Mouse (Mus musculus): Measurements from ENCODE around the gene Cd52. TPM values are rescaled to one million over a fixed set of nuclear protein-coding genes. Genes with fewer than 3 reads are reported as not detected.
A peak's percentile ranks its signal among the peaks of the same experiment; 100 is the strongest.

Gene Cd52
- polyA plus RNA-seq, 1 experiment from 2014 or later, result 7.7 TPM

DNA sequence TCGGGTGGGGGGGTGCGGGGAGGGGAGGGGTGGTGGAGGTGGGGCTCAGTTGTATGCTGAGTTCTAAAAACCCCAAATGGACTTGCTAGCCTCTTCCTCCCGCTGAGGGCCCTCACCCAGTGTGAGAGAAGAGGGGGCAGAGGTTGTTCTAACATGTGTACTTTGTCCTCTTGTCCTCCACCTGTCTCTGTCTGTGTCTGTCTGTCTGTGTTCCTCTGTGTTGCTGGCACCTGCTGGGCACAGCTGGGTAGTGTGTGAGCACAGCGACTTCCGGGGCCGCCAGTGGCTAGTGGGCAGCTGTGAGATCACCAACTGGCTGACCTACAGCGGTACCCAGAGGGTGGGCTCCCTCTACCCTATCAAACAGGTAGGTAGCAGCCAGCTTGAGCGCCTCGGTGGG is 5.9 kb downstream of the Cd52 start:
- Histone ChIP-seq H3K4me3 (no peak overlapping the region), H3K4me2 (no peak overlapping the region), H3K9ac (no peak overlapping the region), H3K27ac (replicated peaks) (no peak overlapping the region), H3K36me3 (no peaks in the 10 kb centered on the region), H3K4me1 (no peaks in the 10 kb centered on the region), H3K9me3 (peaks cover 3% of the 10 kb centered on the region; the same call in 1 of the 2 replicates), H3K27me3 (replicated peaks) (no peaks in the 10 kb centered on the region)
- no peak for ATAC-seq (ENCODE audit: extremely low read depth, insufficient number of reproducible peaks, low FRiP score, low TSS enrichment)
- 80% methylated on average over 9 of the region's 9 CpGs for WGBS

DNA sequence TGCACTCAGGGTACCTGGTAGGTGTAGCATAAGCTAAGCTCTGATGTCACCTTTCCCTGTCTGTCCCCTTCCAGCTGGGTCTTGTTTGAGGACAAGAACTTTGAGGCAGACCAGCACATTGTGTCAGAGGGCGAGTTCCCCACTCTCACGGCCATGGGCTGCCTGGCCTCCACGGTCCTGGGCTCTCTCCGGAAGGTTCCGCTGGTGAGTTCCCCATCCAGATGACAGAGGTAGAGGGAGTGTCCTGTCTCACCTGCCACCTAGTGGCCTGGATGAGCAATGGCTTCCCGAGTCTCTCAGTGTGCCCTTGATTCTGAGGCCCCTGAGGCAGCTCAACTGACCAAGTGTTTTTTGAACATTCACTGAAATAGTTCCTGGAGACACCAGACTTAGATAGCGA is 7.5 kb downstream of the Cd52 start:
- Histone ChIP-seq H3K4me1 (peaks cover 2% of the 10 kb centered on the region), H3K4me2 (0 out of 2 replicates have a peak overlapping the region, but pooled peaks have one; percentile 16), H3K27me3 (replicated peaks) (peaks cover 8% of the 10 kb centered on the region), H3K27ac (replicated peaks) (no peak overlapping the region), H3K9ac (no peak overlapping the region), H3K9me3 (peaks cover 3% of the 10 kb centered on the region; the same call in 1 of the 2 replicates), H3K36me3 (no peaks in the 10 kb centered on the region), H3K4me3 (no peak overlapping the region)
- 27% methylated on average over 7 of the region's 7 CpGs for WGBS
- ATAC-seq (ENCODE audit: extremely low read depth, insufficient number of reproducible peaks, low FRiP score, low TSS enrichment), result no peak

GRCm38 (mm10) chr4:134084999-134085398 is 9.9 kb downstream of the Cd52 start:
- H3K4me1 ChIP-seq, result peaks cover 13% of the 10 kb centered on the region
- H3K36me3 ChIP-seq, result no peaks in the 10 kb centered on the region
- H3K27ac ChIP-seq (replicated peaks), result no peak overlapping the region
- no peak overlapping the region for H3K4me3 ChIP-seq
- H3K27me3 ChIP-seq (replicated peaks), result peaks cover 32% of the 10 kb centered on the region
- no peak overlapping the region for H3K4me2 ChIP-seq
- peaks cover 3% of the 10 kb centered on the region; the same call in 1 of the 2 replicates for H3K9me3 ChIP-seq
- WGBS, result 80% methylated on average over 4 of the region's 4 CpGs
- ATAC-seq (ENCODE audit: extremely low read depth, insufficient number of reproducible peaks, low FRiP score, low TSS enrichment), result no peak
- no peak overlapping the region for H3K9ac ChIP-seq

DNA sequence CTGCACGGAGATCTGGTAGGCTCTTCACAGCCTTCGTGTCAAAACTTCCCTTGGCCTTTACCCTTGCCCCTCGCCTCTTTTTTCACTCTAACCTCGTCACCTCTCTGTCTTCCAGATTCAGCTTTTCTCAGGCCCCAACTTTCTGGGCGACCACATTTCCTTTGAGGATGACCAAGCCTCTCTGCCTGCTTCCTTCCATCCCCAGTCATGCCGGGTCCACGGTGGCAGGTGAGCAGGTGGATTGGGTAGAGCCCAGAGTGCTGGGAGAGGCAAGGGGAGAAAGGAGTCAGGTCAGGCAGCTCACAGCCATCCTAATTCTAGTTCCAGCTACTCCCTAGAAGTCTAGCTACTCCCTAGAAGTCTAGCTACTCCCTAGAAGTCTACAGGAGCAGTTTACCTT is 12.4 kb downstream of the Cd52 start:
- Histone ChIP-seq H3K4me1 (peaks cover 18% of the 10 kb centered on the region), H3K27ac (replicated peaks) (no peak overlapping the region), H3K36me3 (no peaks in the 10 kb centered on the region), H3K9me3 (peaks cover 3% of the 10 kb centered on the region; the same call in 1 of the 2 replicates), H3K4me2 (peak overlapping the region; percentile 73), H3K4me3 (peak overlapping the region; percentile 51), H3K27me3 (replicated peaks) (peaks cover 34% of the 10 kb centered on the region), H3K9ac (0 out of 2 replicates have a peak overlapping the region, but pooled peaks have one; percentile 61)
- ATAC-seq (ENCODE audit: extremely low read depth, insufficient number of reproducible peaks, low FRiP score, low TSS enrichment), result no peak
- 25% methylated on average over 7 of the region's 7 CpGs for WGBS

GRCm38 (mm10) chr4:134081730-134082386 is 13.0 kb downstream of the Cd52 start:
- Histone ChIP-seq H3K4me3 (peak overlapping the region; percentile 51), H3K27me3 (replicated peaks) (peaks cover 34% of the 10 kb centered on the region), H3K4me2 (peak overlapping the region; percentile 73), H3K9ac (peak overlapping the region; percentile 61), H3K9me3 (peaks cover 3% of the 10 kb centered on the region; the same call in 1 of the 2 replicates), H3K27ac (replicated peaks) (no peak overlapping the region), H3K4me1 (peaks cover 18% of the 10 kb centered on the region), H3K36me3 (no peaks in the 10 kb centered on the region)
- ATAC-seq (ENCODE audit: extremely low read depth, insufficient number of reproducible peaks, low FRiP score, low TSS enrichment), result peak; percentile 76
- under 1% methylated on average over 41 of the region's 41 CpGs for WGBS

DNA sequence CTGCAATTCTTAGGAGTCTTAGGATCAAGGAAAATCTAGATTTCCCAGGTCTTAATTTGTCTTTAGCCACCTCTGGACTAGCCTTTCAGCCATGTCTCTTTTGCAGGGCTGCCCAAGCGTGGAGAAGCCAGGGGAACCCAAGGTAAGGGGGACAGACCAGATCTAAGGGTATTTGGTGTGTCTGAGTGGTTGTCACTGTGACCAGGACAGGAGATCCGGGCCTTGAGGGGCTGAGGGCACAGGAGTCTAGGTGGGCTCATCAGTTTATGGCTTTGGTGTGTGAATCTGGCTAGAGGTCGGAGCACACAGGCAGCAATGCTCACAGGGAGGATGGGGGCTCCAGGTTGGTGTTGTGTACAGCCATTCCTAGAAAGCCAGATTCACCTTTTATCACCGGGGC is 14.2 kb downstream of the Cd52 start:
- WGBS, result 76% methylated on average over 4 of the region's 4 CpGs
- H3K4me2 ChIP-seq, result no peak overlapping the region
- H3K9me3 ChIP-seq, result peaks cover 3% of the 10 kb centered on the region; the same call in 1 of the 2 replicates
- H3K27ac ChIP-seq (replicated peaks), result no peak overlapping the region
- no peaks in the 10 kb centered on the region for H3K36me3 ChIP-seq
- no peak overlapping the region for H3K9ac ChIP-seq
- no peak for ATAC-seq (ENCODE audit: extremely low read depth, insufficient number of reproducible peaks, low FRiP score, low TSS enrichment)
- H3K27me3 ChIP-seq (replicated peaks), result peaks cover 34% of the 10 kb centered on the region
- H3K4me3 ChIP-seq, result no peak overlapping the region
- peaks cover 18% of the 10 kb centered on the region for H3K4me1 ChIP-seq

GRCm38 (mm10) chr4:134078694-134079093 is 16.2 kb downstream of the Cd52 start:
- ATAC-seq (ENCODE audit: extremely low read depth, insufficient number of reproducible peaks, low FRiP score, low TSS enrichment), result no peak
- H3K4me3 ChIP-seq, result no peak overlapping the region
- WGBS, result 19% methylated on average over 3 of the region's 3 CpGs
- H3K27ac ChIP-seq (replicated peaks), result no peak overlapping the region
- peaks cover 18% of the 10 kb centered on the region for H3K4me1 ChIP-seq
- H3K4me2 ChIP-seq, result no peak overlapping the region
- H3K27me3 ChIP-seq (replicated peaks), result peaks cover 36% of the 10 kb centered on the region
- 0 out of 2 replicates have a peak overlapping the region, but pooled peaks have one; percentile 37 for H3K9ac ChIP-seq
- no peaks in the 10 kb centered on the region for H3K36me3 ChIP-seq
- no peaks in the 10 kb centered on the region for H3K9me3 ChIP-seq

DNA sequence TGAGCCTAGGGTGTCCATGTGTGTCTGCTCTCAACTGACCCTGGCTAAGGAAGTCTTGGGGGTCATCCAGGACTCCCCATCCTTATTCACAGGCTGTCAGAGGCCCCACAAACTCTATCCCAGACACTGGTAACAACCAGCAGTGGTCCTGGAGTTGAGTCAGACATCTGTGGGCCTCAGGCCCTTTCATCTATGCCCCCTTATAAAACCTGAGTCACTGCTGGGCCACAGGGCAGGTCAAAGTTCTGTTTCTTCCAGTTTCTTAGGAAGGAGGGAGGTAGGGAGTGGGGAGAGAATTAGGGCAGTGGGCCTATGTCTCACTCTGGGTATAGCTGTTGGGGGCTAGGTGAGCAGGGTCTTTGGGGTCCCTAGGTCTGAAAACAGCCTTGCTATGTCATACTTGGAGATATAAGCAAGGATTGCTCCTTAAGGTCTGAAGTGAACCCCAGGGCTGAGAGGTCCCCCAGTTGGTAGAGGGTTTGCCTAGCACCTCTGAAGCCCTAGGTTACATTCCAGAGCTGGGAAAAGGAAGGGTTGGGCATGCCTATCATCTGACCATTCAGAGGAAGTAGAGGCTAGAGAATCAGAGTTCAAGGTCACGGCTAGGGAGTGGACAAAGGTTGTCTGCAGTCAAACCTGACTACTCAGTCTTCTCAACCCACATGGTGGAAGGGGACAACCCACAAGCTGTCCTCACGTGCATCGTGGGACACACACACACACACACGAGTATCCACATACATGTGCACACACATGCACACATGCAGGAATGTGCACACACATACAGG is 25.9 kb downstream of the Cd52 start:
- Histone ChIP-seq H3K4me2 (no peak overlapping the region), H3K36me3 (no peaks in the 10 kb centered on the region), H3K27ac (replicated peaks) (no peak overlapping the region), H3K4me3 (no peak overlapping the region), H3K9me3 (no peaks in the 10 kb centered on the region), H3K9ac (no peak overlapping the region), H3K27me3 (replicated peaks) (peaks cover 40% of the 10 kb centered on the region), H3K4me1 (peaks cover 4% of the 10 kb centered on the region; the same call in 1 of the 2 replicates)
- ATAC-seq (ENCODE audit: extremely low read depth, insufficient number of reproducible peaks, low FRiP score, low TSS enrichment), result no peak
- 82% methylated on average over 4 of the region's 4 CpGs for WGBS

DNA sequence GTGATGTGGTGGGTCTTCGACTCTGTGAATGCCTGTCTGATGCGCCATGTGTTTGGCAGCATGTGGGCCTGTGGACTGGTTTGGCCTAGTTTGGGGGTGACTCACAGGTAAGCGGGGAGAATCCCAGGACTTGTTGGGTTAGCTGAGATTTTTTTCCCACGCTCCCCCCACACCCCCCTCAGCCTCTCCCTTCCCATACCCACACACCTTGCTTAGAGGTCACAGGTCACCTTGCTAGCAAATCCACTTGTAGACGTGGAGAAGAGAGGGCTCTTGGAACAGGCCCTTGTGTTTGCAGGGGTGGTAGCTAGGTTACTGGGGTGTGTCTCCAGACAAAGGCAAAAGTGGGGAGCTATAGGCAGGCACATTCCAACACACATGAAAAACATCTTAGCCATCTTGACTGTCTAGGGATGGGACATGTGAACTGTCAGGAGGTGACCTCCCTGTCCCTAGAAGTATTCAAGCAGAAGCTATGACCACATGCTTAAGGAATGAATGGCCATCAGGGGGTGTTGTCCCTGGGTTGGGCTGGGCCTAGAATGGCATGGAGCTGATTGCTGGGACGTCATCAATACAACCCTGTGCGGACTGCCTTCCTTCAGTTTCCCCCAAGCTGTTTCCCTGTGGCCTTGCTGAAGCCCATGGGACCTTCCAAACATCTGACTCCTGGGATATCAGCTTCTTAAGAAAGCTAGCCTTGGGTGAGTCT is 26.9 kb downstream of the Cd52 start:
- Histone ChIP-seq H3K9me3 (no peaks in the 10 kb centered on the region), H3K4me3 (no peak overlapping the region), H3K4me2 (no peak overlapping the region), H3K27ac (replicated peaks) (no peak overlapping the region), H3K36me3 (no peaks in the 10 kb centered on the region), H3K4me1 (peaks cover 4% of the 10 kb centered on the region; the same call in 1 of the 2 replicates), H3K27me3 (replicated peaks) (peaks cover 44% of the 10 kb centered on the region), H3K9ac (no peak overlapping the region)
- ATAC-seq (ENCODE audit: extremely low read depth, insufficient number of reproducible peaks, low FRiP score, low TSS enrichment), result no peak
- WGBS, result 73% methylated on average over 7 of the region's 7 CpGs

DNA sequence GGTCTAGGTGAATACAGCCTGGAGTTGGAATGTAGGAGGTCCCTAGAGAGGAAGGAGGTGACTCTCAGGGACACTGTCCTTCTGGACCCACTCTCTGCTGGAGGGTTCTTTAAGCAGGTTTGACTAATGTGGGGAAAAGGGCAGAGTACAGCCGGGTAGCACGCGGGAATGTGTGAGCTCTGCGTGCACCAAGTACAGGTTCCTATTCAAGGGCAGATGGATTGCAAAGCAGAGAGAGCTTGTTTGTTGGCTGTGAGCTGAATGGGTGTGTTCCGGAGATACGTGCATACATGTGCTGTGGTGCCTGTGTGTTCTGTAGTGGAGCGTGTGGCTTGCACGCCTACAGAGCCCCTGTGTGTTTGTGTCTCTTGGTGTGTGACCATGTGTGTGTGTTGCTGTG is 27.5 kb downstream of the Cd52 start:
- Histone ChIP-seq H3K4me3 (no peak overlapping the region), H3K36me3 (no peaks in the 10 kb centered on the region), H3K9me3 (no peaks in the 10 kb centered on the region), H3K27ac (replicated peaks) (no peak overlapping the region), H3K27me3 (replicated peaks) (peaks cover 45% of the 10 kb centered on the region), H3K9ac (no peak overlapping the region), H3K4me1 (peaks cover 4% of the 10 kb centered on the region; the same call in 1 of the 2 replicates), H3K4me2 (no peak overlapping the region)
- ATAC-seq (ENCODE audit: extremely low read depth, insufficient number of reproducible peaks, low FRiP score, low TSS enrichment), result no peak
- 87% methylated on average over 8 of the region's 8 CpGs for WGBS

GRCm38 (mm10) chr4:134065431-134066004 is 29.4 kb downstream of the Cd52 start:
- H3K27me3 ChIP-seq (replicated peaks), result peaks cover 63% of the 10 kb centered on the region

More at GRCm38 (mm10) chr4:134065431-134066004, 29.4 kb downstream of the Cd52 start:
- H3K9me3 ChIP-seq, result no peaks in the 10 kb centered on the region
- 0 out of 2 replicates have a peak overlapping the region, but pooled peaks have one; percentile 4 for H3K4me3 ChIP-seq
- peak overlapping the region; percentile 13; the same call in 1 of the 2 replicates for H3K4me2 ChIP-seq
- ATAC-seq (ENCODE audit: extremely low read depth, insufficient number of reproducible peaks, low FRiP score, low TSS enrichment), result no peak
- no peak overlapping the region for H3K27ac ChIP-seq (replicated peaks)
- no peak overlapping the region for H3K9ac ChIP-seq
- H3K4me1 ChIP-seq, result peaks cover 4% of the 10 kb centered on the region; the same call in 1 of the 2 replicates
- no peaks in the 10 kb centered on the region for H3K36me3 ChIP-seq
- 23% methylated on average over 23 of the region's 23 CpGs for WGBS
